Mouse (Mus musculus): ENCODE results near the gene Smc6. TPM values are rescaled to one million over a fixed set of nuclear protein-coding genes. Genes with fewer than 3 reads are reported as not detected.

Gene Smc6
- total RNA-seq, 4 experiments from 2014 or later: 29.0 to 37.2 (median 30.2) TPM

Small RNA genes within 50 kb of the gene (microRNA-seq; reads per million reads assigned to microRNA genes)
- gene Mir7675: not detected

Other genes with a start within 250 kb of the Smc6 start
- gene Kcns3, start 114.8 kb upstream of the Smc6 start, total RNA-seq (2022): 1 to 10 TPM in 1 of 4 experiments, under 1 TPM in 3; 0.65 to 1.1 (median 0.75) TPM
- gene Msgn1, start 56.9 kb upstream of the Smc6 start, total RNA-seq (2022): not detected
- 1 to 10 TPM; 2.7 to 6.2 (median 3.6) TPM for gene Gen1, start 85 bp upstream of the Smc6 start, total RNA-seq (2022)
- not detected for gene Vsnl1, start 170.7 kb downstream of the Smc6 start, total RNA-seq (2022)
- not detected for gene Rad51ap2, start 190.2 kb downstream of the Smc6 start, total RNA-seq (2022)

All from gastrocnemius, adult 8-10 months (tissue).